Mouse (Mus musculus): ENCODE results near the gene Lrfn2. TPM values are rescaled to one million over a fixed set of nuclear protein-coding genes. Genes with fewer than 3 reads are reported as not detected.

Lrfn2 gene
- polyA plus RNA-seq, 1 experiment from 2014 or later = 1.1 TPM

DNA sequence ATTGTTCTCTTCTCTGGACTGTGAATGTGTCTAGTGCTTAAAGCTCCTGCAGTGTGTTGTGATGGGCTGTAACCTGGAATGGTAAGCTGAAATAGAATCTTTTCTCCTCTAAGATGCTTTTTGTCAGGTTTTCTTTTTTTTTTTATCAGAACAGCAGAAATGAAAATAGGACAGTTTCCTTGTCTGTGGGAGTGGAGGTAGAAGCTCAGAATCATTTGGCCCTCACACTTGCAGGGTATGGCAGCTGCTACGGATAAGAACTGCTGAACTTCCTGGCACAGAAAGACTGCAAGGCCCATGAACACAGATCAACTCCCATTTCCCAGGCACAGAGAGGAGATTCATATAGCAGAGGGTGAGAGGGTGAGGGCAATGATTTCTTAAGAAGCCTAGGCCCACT lies 19.1 kb downstream of the Lrfn2 start:
- H3K4me1 ChIP-seq (replicated peaks; ENCODE audit: control insufficient read depth, insufficient read depth, low read length) = no peaks in the 10 kb centered on the region
- ATAC-seq (replicated peaks; ENCODE audit: low FRiP score) (no peak), DNase-seq (ENCODE audit: low spot score) (no peak)
- H3K36me3 ChIP-seq (ENCODE audit: control insufficient read depth, insufficient read depth, low read length) = no peaks in the 10 kb centered on the region
- H3K4me3 ChIP-seq (ENCODE audit: low read depth, low read length) = no peak overlapping the region
- H3K9ac ChIP-seq (ENCODE audit: low read length) = no peak overlapping the region
- no peak overlapping the region for H3K4me2 ChIP-seq (ENCODE audit: low read depth, low read length, severe bottlenecking)
- H3K27me3 ChIP-seq (ENCODE audit: control insufficient read depth, insufficient read depth, low read length) = no peaks in the 10 kb centered on the region
- H3K9me3 ChIP-seq (ENCODE audit: control insufficient read depth, low read length) = no peaks in the 10 kb centered on the region
- no peak overlapping the region for H3K27ac ChIP-seq (ENCODE audit: low read depth, low read length)
- 86% methylated on average over 1 of the region's 1 CpGs for WGBS

DNA sequence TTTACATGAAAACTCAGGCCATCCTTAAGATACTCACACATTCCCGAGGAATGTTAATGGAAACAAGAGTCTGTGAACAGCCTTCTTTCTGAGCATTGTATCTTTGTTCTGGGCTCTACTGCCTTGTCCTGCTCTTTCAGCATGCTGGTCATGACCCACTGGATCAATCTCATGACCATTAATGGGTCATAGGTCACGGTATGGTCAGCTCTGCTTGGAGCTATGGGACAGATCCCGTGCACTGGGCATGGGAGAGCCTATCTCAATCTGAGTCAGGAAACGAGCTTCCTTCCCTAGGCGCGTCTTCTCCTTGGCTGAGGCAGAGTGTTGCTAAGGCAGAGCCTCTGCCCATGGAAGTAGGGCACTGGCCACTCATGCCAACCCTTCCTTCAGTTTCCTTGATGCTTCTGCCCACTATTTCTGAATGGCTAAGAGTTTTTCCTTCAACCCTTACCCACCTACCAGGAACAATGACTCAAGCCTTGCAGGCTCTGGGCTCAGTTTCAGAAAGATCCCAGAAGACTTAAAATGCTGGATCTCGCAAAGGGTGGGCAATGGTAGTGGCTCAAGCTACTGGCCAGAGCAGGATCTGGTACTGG lies 24.0 kb downstream of the Lrfn2 start:
- H3K9ac ChIP-seq (ENCODE audit: low read length) = no peak overlapping the region
- no peaks in the 10 kb centered on the region for H3K9me3 ChIP-seq (ENCODE audit: control insufficient read depth, low read length)
- H3K27ac ChIP-seq (ENCODE audit: low read depth, low read length) = no peak overlapping the region
- 87% methylated on average over 7 of the region's 7 CpGs for WGBS
- H3K4me2 ChIP-seq (ENCODE audit: low read depth, low read length, severe bottlenecking) = no peak overlapping the region
- H3K4me1 ChIP-seq (replicated peaks; ENCODE audit: control insufficient read depth, insufficient read depth, low read length) = 0 out of 2 replicates have a peak, but pooled peaks cover 3% of the 10 kb centered on the region
- no peak for ATAC-seq (replicated peaks; ENCODE audit: low FRiP score)
- no peak overlapping the region for H3K4me3 ChIP-seq (ENCODE audit: low read depth, low read length)
- H3K27me3 ChIP-seq (ENCODE audit: control insufficient read depth, insufficient read depth, low read length) = no peaks in the 10 kb centered on the region
- H3K36me3 ChIP-seq (ENCODE audit: control insufficient read depth, insufficient read depth, low read length) = no peaks in the 10 kb centered on the region
- no peak for DNase-seq (ENCODE audit: low spot score)

DNA sequence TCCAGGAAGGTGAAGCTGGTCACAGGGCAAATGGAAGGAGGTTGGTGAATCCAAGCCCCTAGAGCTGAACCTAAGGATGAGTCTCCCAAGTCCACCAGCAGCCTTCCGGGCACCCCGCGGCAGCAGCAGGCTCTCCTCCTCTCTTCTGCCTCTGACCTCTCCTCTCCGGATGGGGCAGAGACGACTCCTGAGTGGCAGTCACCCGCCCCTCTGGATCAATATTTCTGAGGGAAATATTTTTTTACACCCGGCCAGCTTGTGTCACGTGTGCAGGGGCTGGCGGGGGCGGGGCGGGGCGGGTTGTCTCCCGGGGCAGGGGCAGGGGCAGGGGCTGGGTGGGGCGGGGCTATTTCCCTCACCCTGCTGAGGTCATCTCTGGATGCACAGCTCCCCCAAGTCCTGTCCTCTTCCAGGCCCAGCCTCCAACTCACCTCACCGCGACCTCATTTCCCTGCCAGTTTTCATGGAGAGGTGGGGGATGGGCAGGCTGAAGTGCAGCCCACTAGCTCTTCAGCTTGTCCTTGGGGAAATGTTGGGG lies 28.1 kb downstream of the Lrfn2 start:
- no peaks in the 10 kb centered on the region for H3K9me3 ChIP-seq (ENCODE audit: control insufficient read depth, low read length)
- no peak overlapping the region for H3K4me3 ChIP-seq (ENCODE audit: low read depth, low read length)
- H3K27ac ChIP-seq (ENCODE audit: low read depth, low read length) = no peak overlapping the region
- H3K4me2 ChIP-seq (ENCODE audit: low read depth, low read length, severe bottlenecking) = peak overlapping the region; percentile 37; the same call in 1 of the 2 replicates
- DNase-seq (ENCODE audit: low spot score) (peak; percentile 73), ATAC-seq (replicated peaks; ENCODE audit: low FRiP score) (peak; percentile 61)
- no peaks in the 10 kb centered on the region for H3K27me3 ChIP-seq (ENCODE audit: control insufficient read depth, insufficient read depth, low read length)
- no peaks in the 10 kb centered on the region for H3K36me3 ChIP-seq (ENCODE audit: control insufficient read depth, insufficient read depth, low read length)
- 8% methylated on average over 16 of the region's 16 CpGs for WGBS
- 0 out of 2 replicates have a peak, but pooled peaks cover 3% of the 10 kb centered on the region for H3K4me1 ChIP-seq (replicated peaks; ENCODE audit: control insufficient read depth, insufficient read depth, low read length)
- peak overlapping the region; percentile 29; the same call in 1 of the 2 replicates for H3K9ac ChIP-seq (ENCODE audit: low read length)

DNA sequence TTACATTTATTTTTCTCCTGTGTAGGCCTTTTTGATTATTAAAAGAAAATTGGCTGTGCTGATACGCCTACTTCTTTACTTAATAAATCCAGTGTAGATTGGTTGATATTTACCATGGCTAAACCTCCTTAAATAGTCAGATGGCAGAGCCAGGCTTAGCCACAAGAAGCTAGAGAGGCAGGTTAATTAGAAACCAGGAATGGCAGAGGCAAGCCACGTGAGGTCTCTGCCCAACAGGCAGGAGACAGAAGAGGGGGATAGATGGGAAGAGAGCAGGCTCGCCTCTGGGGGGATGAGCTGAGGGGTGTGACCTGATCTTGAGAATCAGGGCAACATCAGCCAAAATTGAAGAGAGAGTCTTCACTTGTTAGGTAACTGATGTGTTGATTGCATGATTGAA lies 30.5 kb downstream of the Lrfn2 start:
- no peak for DNase-seq (ENCODE audit: low spot score)
- no peak overlapping the region for H3K4me2 ChIP-seq (ENCODE audit: low read depth, low read length, severe bottlenecking)
- no peak overlapping the region for H3K9ac ChIP-seq (ENCODE audit: low read length)
- no peaks in the 10 kb centered on the region for H3K36me3 ChIP-seq (ENCODE audit: control insufficient read depth, insufficient read depth, low read length)
- WGBS = 70% methylated on average over 3 of the region's 3 CpGs
- no peaks in the 10 kb centered on the region for H3K27me3 ChIP-seq (ENCODE audit: control insufficient read depth, insufficient read depth, low read length)
- no peak overlapping the region for H3K4me3 ChIP-seq (ENCODE audit: low read depth, low read length)
- 0 out of 2 replicates have a peak, but pooled peaks cover 3% of the 10 kb centered on the region for H3K4me1 ChIP-seq (replicated peaks; ENCODE audit: control insufficient read depth, insufficient read depth, low read length)
- no peak overlapping the region for H3K27ac ChIP-seq (ENCODE audit: low read depth, low read length)
- ATAC-seq (replicated peaks; ENCODE audit: low FRiP score) = no peak
- no peaks in the 10 kb centered on the region for H3K9me3 ChIP-seq (ENCODE audit: control insufficient read depth, low read length)

DNA sequence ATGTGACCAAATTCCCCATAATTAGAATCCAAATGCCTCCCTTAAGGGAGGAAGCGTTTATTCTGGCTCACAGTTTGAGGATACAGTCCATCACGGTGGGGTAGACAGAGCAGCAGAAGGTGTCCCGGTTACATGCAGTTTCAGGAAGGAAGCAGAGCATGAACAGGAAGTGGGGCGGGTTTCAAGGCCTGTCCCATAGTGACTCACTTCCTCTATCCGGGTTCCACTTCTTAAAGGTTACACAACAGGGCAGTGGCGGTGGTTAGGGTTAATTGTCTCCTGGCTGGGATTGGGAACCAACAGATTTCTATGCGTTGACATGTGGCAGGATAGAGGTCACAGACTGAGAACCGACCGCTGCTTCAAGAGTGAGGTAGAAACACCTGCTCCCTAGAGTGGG lies 31.6 kb downstream of the Lrfn2 start:
- Histone ChIP-seq H3K4me1 (replicated peaks; ENCODE audit: control insufficient read depth, insufficient read depth, low read length) (0 out of 2 replicates have a peak, but pooled peaks cover 3% of the 10 kb centered on the region), H3K36me3 (ENCODE audit: control insufficient read depth, insufficient read depth, low read length) (no peaks in the 10 kb centered on the region), H3K9ac (ENCODE audit: low read length) (no peak overlapping the region), H3K27ac (ENCODE audit: low read depth, low read length) (no peak overlapping the region), H3K4me2 (ENCODE audit: low read depth, low read length, severe bottlenecking) (no peak overlapping the region), H3K4me3 (ENCODE audit: low read depth, low read length) (no peak overlapping the region), H3K27me3 (ENCODE audit: control insufficient read depth, insufficient read depth, low read length) (no peaks in the 10 kb centered on the region), H3K9me3 (ENCODE audit: control insufficient read depth, low read length) (no peaks in the 10 kb centered on the region)
- 85% methylated on average over 9 of the region's 9 CpGs for WGBS
- DNase-seq (ENCODE audit: low spot score) (no peak), ATAC-seq (replicated peaks; ENCODE audit: low FRiP score) (no peak)

DNA sequence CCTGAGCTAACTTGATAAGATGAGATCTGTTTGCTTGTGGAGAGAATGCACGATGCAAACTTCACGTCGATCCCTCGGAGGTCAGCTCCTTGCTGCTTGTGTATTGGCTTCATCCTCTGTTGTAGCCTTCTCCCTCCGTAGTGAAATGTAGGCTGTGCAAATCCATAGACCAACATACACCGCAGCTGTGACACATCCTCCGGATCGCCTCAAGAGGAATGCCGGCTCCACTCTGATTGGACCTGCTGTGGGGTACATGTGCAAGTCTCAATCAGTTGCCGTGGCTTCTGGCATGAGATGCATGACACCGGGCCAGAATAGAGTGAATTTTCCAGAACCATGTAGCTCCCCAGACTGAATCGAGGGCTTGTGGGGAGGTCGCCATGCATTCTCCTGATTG lies 36.1 kb downstream of the Lrfn2 start:
- Histone ChIP-seq H3K9me3 (ENCODE audit: control insufficient read depth, low read length) (no peaks in the 10 kb centered on the region), H3K36me3 (ENCODE audit: control insufficient read depth, insufficient read depth, low read length) (no peaks in the 10 kb centered on the region), H3K27ac (ENCODE audit: low read depth, low read length) (no peak overlapping the region), H3K4me1 (replicated peaks; ENCODE audit: control insufficient read depth, insufficient read depth, low read length) (peaks cover 8% of the 10 kb centered on the region), H3K4me2 (ENCODE audit: low read depth, low read length, severe bottlenecking) (no peak overlapping the region), H3K9ac (ENCODE audit: low read length) (no peak overlapping the region), H3K4me3 (ENCODE audit: low read depth, low read length) (no peak overlapping the region), H3K27me3 (ENCODE audit: control insufficient read depth, insufficient read depth, low read length) (no peaks in the 10 kb centered on the region)
- ATAC-seq (replicated peaks; ENCODE audit: low FRiP score) = no peak
- 94% methylated on average over 13 of the region's 13 CpGs for WGBS
- no peak for DNase-seq (ENCODE audit: low spot score)

DNA sequence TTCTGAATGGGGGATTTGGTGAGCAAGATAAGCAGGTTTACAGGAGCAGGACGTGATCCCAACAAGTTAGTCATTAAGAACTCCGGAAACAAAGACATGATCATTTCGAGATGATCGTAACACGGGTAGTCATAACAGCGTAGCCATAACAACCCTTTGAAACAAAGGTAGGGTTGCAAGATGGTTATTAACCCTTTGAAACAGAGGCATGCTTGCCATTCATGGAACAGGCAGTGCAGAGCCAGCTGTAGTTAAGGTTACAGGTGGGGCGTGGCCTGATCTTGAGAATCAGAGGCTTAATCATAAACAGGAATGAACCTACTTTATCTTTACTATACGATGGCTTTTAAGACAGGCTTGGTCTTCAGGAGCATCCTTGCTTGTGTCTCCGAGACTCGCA lies 39.1 kb downstream of the Lrfn2 start:
- Histone ChIP-seq H3K27ac (ENCODE audit: low read depth, low read length) (no peak overlapping the region), H3K4me1 (replicated peaks; ENCODE audit: control insufficient read depth, insufficient read depth, low read length) (peaks cover 20% of the 10 kb centered on the region), H3K9me3 (ENCODE audit: control insufficient read depth, low read length) (no peaks in the 10 kb centered on the region)

DNA sequence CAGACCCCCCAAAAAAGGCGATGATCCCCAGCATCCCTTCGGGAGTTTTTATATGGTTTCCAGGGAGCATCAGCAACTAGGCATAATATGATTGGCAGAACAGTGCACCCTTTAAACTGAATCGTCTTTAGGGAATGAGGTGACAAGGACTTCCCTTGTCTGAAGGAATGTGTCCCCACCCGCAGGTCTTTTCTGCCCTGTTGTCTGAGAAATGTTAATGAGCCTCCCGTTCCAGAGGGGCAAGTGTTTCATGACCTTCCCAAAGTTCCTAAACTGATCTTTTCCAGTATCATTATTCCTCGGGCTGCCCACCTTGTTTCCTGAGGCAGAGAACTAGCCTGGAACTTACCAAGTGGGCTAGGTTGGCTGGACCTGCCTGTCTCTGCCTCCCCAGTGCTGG lies 40.7 kb downstream of the Lrfn2 start:
- Histone ChIP-seq H3K4me1 (replicated peaks; ENCODE audit: control insufficient read depth, insufficient read depth, low read length) (peaks cover 27% of the 10 kb centered on the region), H3K9ac (ENCODE audit: low read length) (no peak overlapping the region), H3K36me3 (ENCODE audit: control insufficient read depth, insufficient read depth, low read length) (no peaks in the 10 kb centered on the region), H3K4me3 (ENCODE audit: low read depth, low read length) (no peak overlapping the region), H3K9me3 (ENCODE audit: control insufficient read depth, low read length) (no peaks in the 10 kb centered on the region), H3K4me2 (ENCODE audit: low read depth, low read length, severe bottlenecking) (no peak overlapping the region), H3K27me3 (ENCODE audit: control insufficient read depth, insufficient read depth, low read length) (no peaks in the 10 kb centered on the region), H3K27ac (ENCODE audit: low read depth, low read length) (no peak overlapping the region)
- 25% methylated on average over 6 of the region's 6 CpGs for WGBS
- DNase-seq (ENCODE audit: low spot score) (no peak), ATAC-seq (replicated peaks; ENCODE audit: low FRiP score) (no peak)

More for the DNA sequence above, 39.1 kb downstream of the Lrfn2 start:
- no peak for ATAC-seq (replicated peaks; ENCODE audit: low FRiP score)
- WGBS = 45% methylated on average over 10 of the region's 10 CpGs
- no peak for DNase-seq (ENCODE audit: low spot score)
- no peaks in the 10 kb centered on the region for H3K27me3 ChIP-seq (ENCODE audit: control insufficient read depth, insufficient read depth, low read length)
- no peak overlapping the region for H3K4me3 ChIP-seq (ENCODE audit: low read depth, low read length)
- H3K9ac ChIP-seq (ENCODE audit: low read length) = no peak overlapping the region
- H3K4me2 ChIP-seq (ENCODE audit: low read depth, low read length, severe bottlenecking) = 0 out of 2 replicates have a peak overlapping the region, but pooled peaks have one; percentile 8
- H3K36me3 ChIP-seq (ENCODE audit: control insufficient read depth, insufficient read depth, low read length) = no peaks in the 10 kb centered on the region

DNA sequence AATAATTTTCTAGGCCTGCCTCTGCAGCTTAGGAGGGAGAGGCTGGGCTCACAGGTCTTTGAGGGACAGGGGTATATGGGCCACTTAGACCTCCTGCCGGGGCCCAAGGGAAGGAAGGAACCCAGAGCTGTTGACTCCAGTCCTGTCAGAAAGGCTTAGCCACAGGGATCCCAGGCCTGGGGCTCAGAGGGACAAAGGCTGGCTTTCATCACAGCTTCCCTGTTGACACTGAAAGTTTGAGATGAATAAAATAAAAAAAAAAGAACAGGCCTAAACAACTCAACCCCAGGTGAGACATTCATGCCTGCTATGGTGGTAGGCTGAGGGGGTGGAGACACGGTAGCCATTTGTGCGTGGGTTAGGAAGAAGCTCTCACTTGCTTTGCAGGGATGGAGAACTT lies 41.2 kb downstream of the Lrfn2 start:
- 7% methylated on average over 3 of the region's 3 CpGs for WGBS
- Histone ChIP-seq H3K9ac (ENCODE audit: low read length) (no peak overlapping the region), H3K4me3 (ENCODE audit: low read depth, low read length) (no peak overlapping the region), H3K27me3 (ENCODE audit: control insufficient read depth, insufficient read depth, low read length) (no peaks in the 10 kb centered on the region), H3K27ac (ENCODE audit: low read depth, low read length) (no peak overlapping the region), H3K9me3 (ENCODE audit: control insufficient read depth, low read length) (no peaks in the 10 kb centered on the region), H3K36me3 (ENCODE audit: control insufficient read depth, insufficient read depth, low read length) (no peaks in the 10 kb centered on the region), H3K4me1 (replicated peaks; ENCODE audit: control insufficient read depth, insufficient read depth, low read length) (peaks cover 27% of the 10 kb centered on the region), H3K4me2 (ENCODE audit: low read depth, low read length, severe bottlenecking) (no peak overlapping the region)
- ATAC-seq (replicated peaks; ENCODE audit: low FRiP score) = no peak
- no peak for DNase-seq (ENCODE audit: low spot score)

Data from forebrain, embryonic 11.5 days (tissue).